Mouse (Mus musculus) lung, postnatal 0 days (tissue): ENCODE measurements at regions not wholly inside any gene's neighbourhood (a gene's known extent, or its start where the extent isn't known, plus 50 kb on each side); places are given as distances from the start of the nearest gene placed in this dataset.

Experiments used
- CTCF ChIP-seq: IDR thresholded peaks from 2 replicates; pipeline ENCODE4 v1.5.1; 2016; ENCODE audit warnings: antibody characterized with exemption, mild to moderate bottlenecking
- EP300 ChIP-seq: IDR thresholded peaks from 2 replicates; pipeline ENCODE4 v1.6.1; 2016; ENCODE audit warnings: antibody characterized with exemption, mild to moderate bottlenecking, control low read depth

DNA sequence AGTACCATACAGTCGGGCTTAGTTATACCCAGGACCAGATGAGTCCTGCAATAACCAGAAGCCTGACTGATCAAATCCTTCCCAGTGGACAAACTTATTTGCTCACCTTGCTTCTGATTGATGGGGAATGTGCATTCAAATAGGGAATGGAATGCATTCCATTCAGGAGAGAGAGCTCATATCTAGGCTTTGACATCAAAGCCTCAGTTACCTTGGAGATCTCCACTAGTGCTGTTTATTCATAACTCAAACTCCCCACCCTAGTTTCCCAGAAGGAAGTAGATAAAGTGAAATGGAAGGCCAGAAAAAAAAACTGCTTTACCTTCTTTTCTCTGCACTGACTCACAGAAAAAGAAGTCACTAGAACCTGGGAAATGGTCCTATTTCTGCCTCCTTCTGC lies 608.9 kb upstream of the Ndn start:
- no peak for TF ChIP-seq CTCF
- TF ChIP-seq EP300 = no peak
